Mouse (Mus musculus) kidney, adult 2 months (tissue): ENCODE data around the gene Slc2a13.

Experiments
- CTCF ChIP-seq: fragments of 200-500 bp; conservative IDR thresholded peaks from 2 replicates; pipeline ENCODE4 v1.5.1; 2011; ENCODE audit warnings: low read depth, mild to moderate bottlenecking, control low read depth, low read length, moderate library complexity, mixed read lengths; ENCODE audit not compliant: insufficient read depth, insufficient read length
- POLR2A ChIP-seq: fragments of 200-500 bp; IDR thresholded peaks from one replicate; pipeline ENCODE4 v1.6.1; 2011; ENCODE audit warnings: low read depth, low read length, control low read depth

- TF ChIP-seq POLR2A, result no peak
- no peak for TF ChIP-seq CTCF
Measured at GRCm38 (mm10) chr15:91251544-91252408, 321.3 kb downstream of the Slc2a13 start.
